Mouse (Mus musculus) embryonic facial prominence, embryonic 14.5 days (tissue): ENCODE data around the gene Cacna2d1. TPM values are rescaled to one million over a fixed set of nuclear protein-coding genes. Genes with fewer than 3 reads are reported as not detected.

ENCODE experiments used
- ATAC-seq: fragments of 200-750 bp; cut with Nextera tagmentation; 2 replicates; pipeline ENCODE4 v1.8.0; 2017; ENCODE audit warnings: low read depth, moderate number of reproducible peaks, moderate TSS enrichment
- DNase-seq: peaks from one replicate; pipeline ENCODE4 v3.0.0-alpha.2; 2015; ENCODE audit warnings: low spot score
- H3K27ac ChIP-seq: fragments of 300-500 bp; sonication (generic); replicated peaks from 2 replicates; pipeline ENCODE4 v1.5.1; 2014; ENCODE audit warnings: low read depth, mild to moderate bottlenecking, low read length, moderate library complexity
- H3K27me3 ChIP-seq: fragments of 300-500 bp; sonication (generic); replicated peaks from 2 replicates; pipeline ENCODE4 v1.6.1; 2014; ENCODE audit warnings: low read length; ENCODE audit not compliant: control insufficient read depth, insufficient read depth
- H3K36me3 ChIP-seq: fragments of 300-500 bp; sonication (generic); 2 replicates; pipeline ENCODE4 v1.6.1; 2014; ENCODE audit warnings: low read length, mixed read lengths; ENCODE audit not compliant: control insufficient read depth, insufficient read depth
- H3K4me1 ChIP-seq: fragments of 300-500 bp; sonication (generic); 2 replicates; pipeline ENCODE4 v1.6.1; 2014; ENCODE audit warnings: antibody characterized with exemption, low read length; ENCODE audit not compliant: control insufficient read depth, insufficient read depth
- H3K4me2 ChIP-seq: fragments of 300-500 bp; sonication (generic); 2 replicates; pipeline ENCODE4 v1.6.1; 2014; ENCODE audit warnings: low read depth, mild to moderate bottlenecking, low read length, moderate library complexity, mixed read lengths
- H3K4me3 ChIP-seq: fragments of 300-500 bp; sonication (generic); 2 replicates; pipeline ENCODE4 v1.5.1; 2014; ENCODE audit warnings: low read depth, mild to moderate bottlenecking, low read length
- H3K9ac ChIP-seq: fragments of 300-500 bp; sonication (generic); 2 replicates; pipeline ENCODE4 v1.6.1; 2014; ENCODE audit warnings: low read depth, mild to moderate bottlenecking, low read length, moderate library complexity, mixed read lengths
- H3K9me3 ChIP-seq: fragments of 300-500 bp; sonication (generic); 2 replicates; pipeline ENCODE4 v1.6.1; 2016; ENCODE audit warnings: low read length; ENCODE audit not compliant: control insufficient read depth
- WGBS: fragments of 180-500 bp; shearing (Covaris S2); extraction: QIAGEN DNeasy Blood & Tissue Kit; methylation state at CpG from one replicate; pipeline ENCODE4 v1.1.7; 2014; 5-methylcytosine and 5-hydroxymethylcytosine counted together
- polyA plus RNA-seq: library from polyadenylated mRNA; unstranded; fragments of >200 nt; fragmentation: Nextera tagmentation; extraction: Ambion mirVana; gene quantifications from 2 replicates; pipeline ENCODE4 v1.2.1, GENCODE M21; 2014

Cacna2d1 gene
- polyA plus RNA-seq, 1 experiment from 2014 or later, result 33.0 TPM

DNA sequence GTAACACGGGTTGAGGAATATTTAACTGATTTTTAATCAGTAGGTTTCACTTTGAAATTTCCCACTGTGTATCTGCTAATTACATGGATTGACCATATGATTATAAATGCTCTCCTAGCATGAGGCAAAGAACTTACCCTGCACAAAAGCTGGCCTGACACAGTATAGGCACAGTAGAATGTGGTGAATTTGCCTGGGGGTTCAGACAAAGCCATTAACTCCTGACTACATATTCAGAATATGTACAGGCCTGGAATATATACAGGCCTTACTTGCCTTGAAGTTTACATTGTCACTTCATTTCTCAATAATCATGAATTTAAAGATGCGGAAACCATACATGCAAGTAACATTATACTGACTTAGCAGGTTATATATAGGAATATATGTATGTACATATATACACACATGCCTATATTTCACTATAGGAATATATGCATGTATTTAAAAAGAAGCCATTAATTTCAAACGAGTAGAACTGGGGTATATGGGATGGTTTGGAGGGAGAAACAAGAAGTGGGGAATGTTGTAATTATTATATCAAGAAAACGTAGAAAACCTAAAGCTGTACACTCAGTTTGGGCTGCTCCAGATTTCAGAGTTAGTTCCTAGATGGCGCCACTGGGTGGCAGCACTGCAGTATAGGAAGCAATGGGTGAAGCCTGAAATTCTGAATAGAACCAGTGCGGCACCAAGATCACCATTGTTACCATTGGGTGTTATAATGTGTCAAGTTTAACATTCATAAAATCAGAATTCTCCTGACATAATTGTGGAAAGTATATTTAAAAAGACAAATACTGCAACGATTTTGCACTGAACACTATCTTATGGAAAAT lies 374.9 kb downstream of the Cacna2d1 start:
- Histone ChIP-seq H3K9me3 (no peaks in the 10 kb centered on the region), H3K9ac (no peak overlapping the region), H3K4me2 (no peak overlapping the region), H3K4me3 (no peak overlapping the region), H3K36me3 (no peaks in the 10 kb centered on the region), H3K27me3 (no peaks in the 10 kb centered on the region), H3K4me1 (no peaks in the 10 kb centered on the region), H3K27ac (no peak overlapping the region)
- WGBS, result 41% methylated on average over 7 of the region's 7 CpGs
- peak; percentile 62; the same call in 1 of the 2 replicates for ATAC-seq
- DNase-seq, result peak; percentile 71

- DNase-seq (no peak), ATAC-seq (no peak)
- H3K4me1 ChIP-seq, result no peaks in the 10 kb centered on the region
- H3K4me3 ChIP-seq, result no peak overlapping the region
- no peaks in the 10 kb centered on the region for H3K27me3 ChIP-seq
- H3K4me2 ChIP-seq, result no peak overlapping the region
- H3K27ac ChIP-seq, result no peak overlapping the region
- no peak overlapping the region for H3K9ac ChIP-seq
- WGBS, result 55% methylated on average over 5 of the region's 5 CpGs
- no peaks in the 10 kb centered on the region for H3K9me3 ChIP-seq
- H3K36me3 ChIP-seq, result no peaks in the 10 kb centered on the region
Measured at GRCm38 (mm10) chr5:16314242-16314641, 379.8 kb downstream of the Cacna2d1 start.

- no peaks in the 10 kb centered on the region for H3K9me3 ChIP-seq
- no peak for DNase-seq
- H3K36me3 ChIP-seq, result no peaks in the 10 kb centered on the region
- no peak overlapping the region for H3K4me2 ChIP-seq
- H3K4me3 ChIP-seq, result no peak overlapping the region
- H3K27ac ChIP-seq, result no peak overlapping the region
- H3K27me3 ChIP-seq, result no peaks in the 10 kb centered on the region
- no peak overlapping the region for H3K9ac ChIP-seq
- H3K4me1 ChIP-seq, result no peaks in the 10 kb centered on the region
- no peak for ATAC-seq
Measured at GRCm38 (mm10) chr5:16315983-16316390, 381.5 kb downstream of the Cacna2d1 start.

GRCm38 (mm10) chr5:16317680-16318242 lies 383.3 kb downstream of the Cacna2d1 start:
- ATAC-seq (no peak), DNase-seq (no peak)
- H3K9me3 ChIP-seq, result no peaks in the 10 kb centered on the region
- no peak overlapping the region for H3K4me2 ChIP-seq
- H3K9ac ChIP-seq, result no peak overlapping the region
- no peak overlapping the region for H3K27ac ChIP-seq
- no peaks in the 10 kb centered on the region for H3K4me1 ChIP-seq
- H3K27me3 ChIP-seq, result no peaks in the 10 kb centered on the region
- no peak overlapping the region for H3K4me3 ChIP-seq
- 67% methylated on average over 4 of the region's 4 CpGs for WGBS
- no peaks in the 10 kb centered on the region for H3K36me3 ChIP-seq

- no peaks in the 10 kb centered on the region for H3K4me1 ChIP-seq
- no peaks in the 10 kb centered on the region for H3K9me3 ChIP-seq
- ATAC-seq, result no peak
- DNase-seq, result no peak
- H3K27me3 ChIP-seq, result no peaks in the 10 kb centered on the region
- no peak overlapping the region for H3K4me3 ChIP-seq
- H3K4me2 ChIP-seq, result no peak overlapping the region
- no peaks in the 10 kb centered on the region for H3K36me3 ChIP-seq
- H3K27ac ChIP-seq, result no peak overlapping the region
- H3K9ac ChIP-seq, result no peak overlapping the region
- 90% methylated on average over 3 of the region's 3 CpGs for WGBS
Measured at GRCm38 (mm10) chr5:16326610-16327009, 392.1 kb downstream of the Cacna2d1 start.

DNA sequence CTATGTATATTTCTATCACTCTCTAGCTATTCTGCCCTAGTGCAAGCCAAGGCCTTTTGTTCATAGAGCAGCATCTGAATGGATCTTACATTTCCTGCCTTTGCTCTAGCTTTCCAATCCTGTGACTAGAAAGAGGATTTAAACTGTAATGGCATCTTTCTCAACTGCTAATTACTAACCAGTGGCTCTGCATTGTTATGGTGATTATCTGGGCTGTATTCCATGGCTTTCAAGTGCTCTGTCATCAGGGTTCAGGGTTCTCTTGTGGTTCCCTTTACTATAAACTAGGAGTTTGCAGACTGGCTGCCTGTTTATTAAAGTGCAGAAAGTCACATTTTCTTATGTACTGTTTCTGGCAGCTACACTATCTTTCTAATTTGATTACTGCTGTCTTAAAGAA lies 410.9 kb downstream of the Cacna2d1 start:
- Histone ChIP-seq H3K9me3 (no peaks in the 10 kb centered on the region), H3K27ac (no peak overlapping the region), H3K4me2 (no peak overlapping the region), H3K27me3 (no peaks in the 10 kb centered on the region), H3K36me3 (no peaks in the 10 kb centered on the region), H3K9ac (no peak overlapping the region), H3K4me1 (no peaks in the 10 kb centered on the region), H3K4me3 (no peak overlapping the region)
- no peak for ATAC-seq
- no peak for DNase-seq

- no peak overlapping the region for H3K9ac ChIP-seq
- H3K36me3 ChIP-seq, result 0 out of 2 replicates have a peak, but pooled peaks cover 12% of the 10 kb centered on the region
- DNase-seq (no peak), ATAC-seq (no peak)
- H3K4me1 ChIP-seq, result no peaks in the 10 kb centered on the region
- H3K4me2 ChIP-seq, result no peak overlapping the region
- 85% methylated on average over 3 of the region's 3 CpGs for WGBS
- H3K27ac ChIP-seq, result no peak overlapping the region
- H3K9me3 ChIP-seq, result no peaks in the 10 kb centered on the region
- H3K4me3 ChIP-seq, result no peak overlapping the region
- H3K27me3 ChIP-seq, result no peaks in the 10 kb centered on the region
Measured at GRCm38 (mm10) chr5:16355816-16356215, 421.3 kb downstream of the Cacna2d1 start.

GRCm38 (mm10) chr5:16357709-16358108 lies 423.2 kb downstream of the Cacna2d1 start:
- H3K4me1 ChIP-seq, result no peaks in the 10 kb centered on the region
- no peak overlapping the region for H3K9ac ChIP-seq
- 0 out of 2 replicates have a peak, but pooled peaks cover 12% of the 10 kb centered on the region for H3K36me3 ChIP-seq
- 73% methylated on average over 4 of the region's 4 CpGs for WGBS
- no peak overlapping the region for H3K4me3 ChIP-seq
- H3K27me3 ChIP-seq, result no peaks in the 10 kb centered on the region
- no peak overlapping the region for H3K27ac ChIP-seq
- no peak overlapping the region for H3K4me2 ChIP-seq
- no peak for ATAC-seq
- no peaks in the 10 kb centered on the region for H3K9me3 ChIP-seq
- no peak for DNase-seq

GRCm38 (mm10) chr5:16362076-16362475 lies 427.6 kb downstream of the Cacna2d1 start:
- Histone ChIP-seq H3K36me3 (0 out of 2 replicates have a peak, but pooled peaks cover 5% of the 10 kb centered on the region), H3K9ac (no peak overlapping the region), H3K9me3 (no peaks in the 10 kb centered on the region), H3K4me1 (no peaks in the 10 kb centered on the region), H3K27me3 (no peaks in the 10 kb centered on the region), H3K27ac (no peak overlapping the region), H3K4me3 (no peak overlapping the region), H3K4me2 (no peak overlapping the region)
- no peak for ATAC-seq
- WGBS, result 86% methylated on average over 2 of the region's 2 CpGs
- no peak for DNase-seq
